Mouse (Mus musculus): ENCODE measurements at regions not wholly inside any gene's neighbourhood (a gene's known extent, or its start where the extent isn't known, plus 50 kb on each side); places are given as distances from the start of the nearest gene placed in this dataset.
A peak's percentile ranks its signal among the peaks of the same experiment; 100 is the strongest.

GRCm38 (mm10) chr9:120735217-120735616, 164.0 kb downstream of the Rpl14 start:
- peaks cover 4% of the 10 kb centered on the region; the same call in 1 of the 2 replicates for H3K9me3 ChIP-seq (ENCODE audit: low read length)
- H3K4me3 ChIP-seq (replicated peaks; ENCODE audit: low read length) = peak overlapping the region; percentile 13; the same call in 1 of the 2 replicates
- no peaks in the 10 kb centered on the region for H3K36me3 ChIP-seq (ENCODE audit: insufficient read depth, low read length)
- no peak for TF ChIP-seq POU5F1 (IDR thresholded peaks at IDR 0.05; ENCODE audit: borderline replicate concordance, low read length)
- TF ChIP-seq CTCF (conservative IDR thresholded peaks at IDR 0.05; ENCODE audit: low read length) = no peak
- H3K27me3 ChIP-seq (ENCODE audit: insufficient read depth, low read length) = no peaks in the 10 kb centered on the region; the same call in 1 of the 2 replicates
- peaks cover 77% of the 10 kb centered on the region for H3K4me1 ChIP-seq (replicated peaks; ENCODE audit: low read depth, low read length)

GRCm38 (mm10) chr9:120737956-120738355, 166.7 kb downstream of the Rpl14 start:
- no peaks in the 10 kb centered on the region; the same call in 1 of the 2 replicates for H3K27me3 ChIP-seq (ENCODE audit: insufficient read depth, low read length)
- TF ChIP-seq CTCF (conservative IDR thresholded peaks at IDR 0.05; ENCODE audit: low read length) = no peak
- no peak for TF ChIP-seq NANOG (IDR thresholded peaks at IDR 0.05; ENCODE audit: borderline replicate concordance, low read length)
- no peak for TF ChIP-seq POU5F1 (IDR thresholded peaks at IDR 0.05; ENCODE audit: borderline replicate concordance, low read length)

GRCm38 (mm10) chr9:120739199-120739952, 168.1 kb downstream of the Rpl14 start:
- peaks cover 4% of the 10 kb centered on the region; the same call in 1 of the 2 replicates for H3K9me3 ChIP-seq (ENCODE audit: low read length)
- H3K36me3 ChIP-seq (ENCODE audit: insufficient read depth, low read length) = no peaks in the 10 kb centered on the region
- no peak for TF ChIP-seq POU5F1 (IDR thresholded peaks at IDR 0.05; ENCODE audit: borderline replicate concordance, low read length)
- no peak for TF ChIP-seq CTCF (conservative IDR thresholded peaks at IDR 0.05; ENCODE audit: low read length)
- TF ChIP-seq NANOG (IDR thresholded peaks at IDR 0.05; ENCODE audit: borderline replicate concordance, low read length) = no peak

More at GRCm38 (mm10) chr9:120737956-120738355, 166.7 kb downstream of the Rpl14 start:
- Histone ChIP-seq H3K4me3 (replicated peaks; ENCODE audit: low read length) (no peak overlapping the region), H3K36me3 (ENCODE audit: insufficient read depth, low read length) (no peaks in the 10 kb centered on the region), H3K9me3 (ENCODE audit: low read length) (peaks cover 4% of the 10 kb centered on the region; the same call in 1 of the 2 replicates), H3K4me1 (replicated peaks; ENCODE audit: low read depth, low read length) (peaks cover 60% of the 10 kb centered on the region)

GRCm38 (mm10) chr9:120739953-120740524, 168.8 kb downstream of the Rpl14 start:
- TF ChIP-seq CTCF (conservative IDR thresholded peaks at IDR 0.05; ENCODE audit: low read length) (no peak), NANOG (IDR thresholded peaks at IDR 0.05; ENCODE audit: borderline replicate concordance, low read length) (no peak), POU5F1 (IDR thresholded peaks at IDR 0.05; ENCODE audit: borderline replicate concordance, low read length) (no peak)
- no peaks in the 10 kb centered on the region for H3K36me3 ChIP-seq (ENCODE audit: insufficient read depth, low read length)
- peaks cover 58% of the 10 kb centered on the region for H3K4me1 ChIP-seq (replicated peaks; ENCODE audit: low read depth, low read length)
- 0 out of 2 replicates have a peak overlapping the region, but pooled peaks have one; percentile 0 for H3K4me3 ChIP-seq (replicated peaks; ENCODE audit: low read length)
- no peaks in the 10 kb centered on the region; the same call in 1 of the 2 replicates for H3K27me3 ChIP-seq (ENCODE audit: insufficient read depth, low read length)
- H3K9me3 ChIP-seq (ENCODE audit: low read length) = peaks cover 2% of the 10 kb centered on the region; the same call in 1 of the 2 replicates

More at GRCm38 (mm10) chr9:120739199-120739952, 168.1 kb downstream of the Rpl14 start:
- no peaks in the 10 kb centered on the region; the same call in 1 of the 2 replicates for H3K27me3 ChIP-seq (ENCODE audit: insufficient read depth, low read length)
- H3K4me1 ChIP-seq (replicated peaks; ENCODE audit: low read depth, low read length) = peaks cover 59% of the 10 kb centered on the region
- H3K4me3 ChIP-seq (replicated peaks; ENCODE audit: low read length) = 0 out of 2 replicates have a peak overlapping the region, but pooled peaks have one; percentile 0

GRCm38 (mm10) chr9:120741521-120741920, 170.3 kb downstream of the Rpl14 start:
- Histone ChIP-seq H3K36me3 (ENCODE audit: insufficient read depth, low read length) (no peaks in the 10 kb centered on the region), H3K9me3 (ENCODE audit: low read length) (no peaks in the 10 kb centered on the region), H3K27me3 (ENCODE audit: insufficient read depth, low read length) (no peaks in the 10 kb centered on the region; the same call in 1 of the 2 replicates), H3K4me1 (replicated peaks; ENCODE audit: low read depth, low read length) (peaks cover 53% of the 10 kb centered on the region), H3K4me3 (replicated peaks; ENCODE audit: low read length) (no peak overlapping the region)
- TF ChIP-seq POU5F1 (IDR thresholded peaks at IDR 0.05; ENCODE audit: borderline replicate concordance, low read length) (no peak), CTCF (conservative IDR thresholded peaks at IDR 0.05; ENCODE audit: low read length) (no peak), NANOG (IDR thresholded peaks at IDR 0.05; ENCODE audit: borderline replicate concordance, low read length) (no peak)

- Histone ChIP-seq H3K36me3 (ENCODE audit: insufficient read depth, low read length) (no peaks in the 10 kb centered on the region), H3K4me3 (replicated peaks; ENCODE audit: low read length) (no peak overlapping the region), H3K27me3 (ENCODE audit: insufficient read depth, low read length) (no peaks in the 10 kb centered on the region; the same call in 1 of the 2 replicates), H3K9me3 (ENCODE audit: low read length) (no peaks in the 10 kb centered on the region), H3K4me1 (replicated peaks; ENCODE audit: low read depth, low read length) (peaks cover 67% of the 10 kb centered on the region)
- TF ChIP-seq CTCF (conservative IDR thresholded peaks at IDR 0.05; ENCODE audit: low read length) (no peak), POU5F1 (IDR thresholded peaks at IDR 0.05; ENCODE audit: borderline replicate concordance, low read length) (no peak), NANOG (IDR thresholded peaks at IDR 0.05; ENCODE audit: borderline replicate concordance, low read length) (no peak)
Measured at GRCm38 (mm10) chr9:120743455-120743854, 172.2 kb downstream of the Rpl14 start.

GRCm38 (mm10) chr9:120745674-120746073, 174.4 kb downstream of the Rpl14 start:
- Histone ChIP-seq H3K4me1 (replicated peaks; ENCODE audit: low read depth, low read length) (peaks cover 59% of the 10 kb centered on the region), H3K4me3 (replicated peaks; ENCODE audit: low read length) (no peak overlapping the region), H3K9me3 (ENCODE audit: low read length) (no peaks in the 10 kb centered on the region), H3K27me3 (ENCODE audit: insufficient read depth, low read length) (no peaks in the 10 kb centered on the region), H3K36me3 (ENCODE audit: insufficient read depth, low read length) (no peaks in the 10 kb centered on the region)
- TF ChIP-seq CTCF (conservative IDR thresholded peaks at IDR 0.05; ENCODE audit: low read length) = no peak

- Histone ChIP-seq H3K36me3 (ENCODE audit: insufficient read depth, low read length) (no peaks in the 10 kb centered on the region), H3K27me3 (ENCODE audit: insufficient read depth, low read length) (no peaks in the 10 kb centered on the region), H3K4me3 (replicated peaks; ENCODE audit: low read length) (no peak overlapping the region), H3K9me3 (ENCODE audit: low read length) (peaks cover 1% of the 10 kb centered on the region; the same call in 1 of the 2 replicates), H3K4me1 (replicated peaks; ENCODE audit: low read depth, low read length) (peaks cover 71% of the 10 kb centered on the region)
- TF ChIP-seq CTCF (conservative IDR thresholded peaks at IDR 0.05; ENCODE audit: low read length) (no peak), NANOG (IDR thresholded peaks at IDR 0.05; ENCODE audit: borderline replicate concordance, low read length) (no peak), POU5F1 (IDR thresholded peaks at IDR 0.05; ENCODE audit: borderline replicate concordance, low read length) (no peak)
Measured at GRCm38 (mm10) chr9:120750820-120751219, 178.2 kb upstream of the Ctnnb1 start.

All from E14TG2a.4 (cell line).